Mouse (Mus musculus) frontal cortex, postnatal 25 days (tissue): ENCODE measurements at regions not wholly inside any gene's neighbourhood (a gene's known extent, or its start where the extent isn't known, plus 50 kb on each side); places are given as distances from the start of the nearest gene placed in this dataset.

ENCODE experiments used
- DNase-seq, 2 experiments: peaks; one replicate each; pipeline ENCODE4 v3.0.0; 2022; ENCODE audit warnings: low spot score in 2 of 2

DNA sequence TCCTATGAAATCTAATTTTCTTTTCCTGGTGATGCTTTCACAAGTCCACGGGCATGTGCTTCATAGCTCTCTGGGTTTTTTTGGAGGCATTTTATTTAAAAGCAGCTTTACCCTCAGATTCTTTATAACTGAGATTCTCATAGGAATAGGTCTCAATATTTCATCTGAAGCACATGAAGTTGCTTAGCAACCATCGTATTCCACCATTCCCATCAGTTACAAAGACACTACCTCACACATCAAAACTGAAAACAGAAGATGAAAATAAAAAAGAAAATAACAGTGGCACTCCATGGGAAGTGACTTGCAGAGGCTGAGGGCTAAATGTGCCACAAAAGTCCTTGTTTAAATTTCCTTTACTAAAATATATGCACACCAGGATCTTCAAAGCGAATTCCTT lies 384.0 kb upstream of the 1700015G11Rik start:
- no peak for DNase-seq

DNA sequence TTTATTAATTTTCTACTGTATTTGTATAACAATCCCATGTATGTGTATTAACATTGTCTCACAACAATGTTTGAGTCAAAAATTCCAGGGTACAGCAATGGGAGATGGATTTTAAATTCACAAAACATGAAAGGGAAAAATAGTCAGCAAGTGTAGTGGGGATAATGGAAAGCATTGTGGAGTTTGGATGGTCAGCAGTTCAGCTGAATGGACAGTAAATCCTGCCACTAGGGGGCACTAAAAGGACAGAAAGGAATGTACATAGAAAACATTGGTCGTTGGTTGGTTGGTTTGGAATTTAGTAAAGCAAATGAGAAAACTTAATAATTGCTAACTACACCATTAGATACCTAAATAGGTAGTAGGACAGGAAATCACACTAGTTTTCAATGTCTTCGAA lies 376.3 kb upstream of the 1700015G11Rik start:
- DNase-seq = peak in 1 of 2 experiments; percentile 19
